38 mouse cellular contexts compared by ENCODE assay signal in the genomic region with DNA sequence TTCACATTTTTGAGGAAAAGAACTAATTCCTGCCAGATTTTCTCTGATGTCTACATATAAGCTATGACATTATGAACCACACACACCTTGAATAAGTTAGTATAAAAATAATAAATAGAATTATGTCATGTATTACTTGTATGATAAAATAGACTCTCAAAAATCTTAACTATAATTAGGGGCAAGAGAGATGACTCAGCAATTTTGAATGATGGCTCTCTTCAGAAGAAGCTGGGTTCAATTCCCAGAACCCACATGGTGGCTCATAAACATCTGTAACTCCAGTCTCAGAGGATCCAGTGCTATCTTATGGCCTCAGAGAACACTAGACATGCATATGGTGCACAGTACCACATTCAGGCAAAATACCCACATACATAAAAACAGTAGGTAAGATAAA. TPM values are rescaled to one million over a fixed set of nuclear protein-coding genes. Genes with fewer than 3 reads are reported as not detected.
"Had no signal": no experiment of that assay in that cellular context is flagged by ENCODE, and none has a peak within 500 bp of the region (broad histone marks: within the 10 kb centered on the region; RNA-seq: fewer than 3 reads in every experiment).

No protein-coding gene starts in this region.

- H3K4me3 ChIP-seq: embryonic facial prominence, embryonic 10.5 days; embryonic facial prominence, embryonic 12.5 days; embryonic facial prominence, embryonic 13.5 days; embryonic facial prominence, embryonic 15.5 days; erythroblast, embryonic 14.5 days; forebrain, embryonic 10.5 days; forebrain, embryonic 12.5 days; forebrain, embryonic 13.5 days; forebrain, embryonic 15.5 days; gastrocnemius, adult 2 months; heart, adult 2 months; heart, embryonic 10.5 days had no signal

- ATAC-seq: forebrain, embryonic 13.5 days; forebrain, embryonic 15.5 days; forebrain, embryonic 16.5 days; forebrain, postnatal 0 days had no signal

- H3K27ac ChIP-seq: embryonic facial prominence, embryonic 10.5 days; embryonic facial prominence, embryonic 12.5 days; embryonic facial prominence, embryonic 13.5 days; embryonic facial prominence, embryonic 15.5 days; forebrain, embryonic 10.5 days; forebrain, embryonic 12.5 days; forebrain, embryonic 13.5 days; forebrain, embryonic 15.5 days; gastrocnemius, adult 2 months; heart, adult 2 months; heart, embryonic 10.5 days had no signal

- H3K9ac ChIP-seq: embryonic facial prominence, embryonic 12.5 days; embryonic facial prominence, embryonic 13.5 days; embryonic facial prominence, embryonic 15.5 days; forebrain, embryonic 12.5 days; forebrain, embryonic 13.5 days; forebrain, embryonic 15.5 days; forebrain, postnatal 0 days had no signal

- H3K9me3 ChIP-seq: embryonic facial prominence, embryonic 10.5 days; embryonic facial prominence, embryonic 12.5 days; embryonic facial prominence, embryonic 13.5 days; embryonic facial prominence, embryonic 15.5 days; forebrain, embryonic 10.5 days; forebrain, embryonic 12.5 days; forebrain, embryonic 13.5 days; forebrain, embryonic 15.5 days; heart, embryonic 10.5 days had no signal

- H3K4me1 ChIP-seq: embryonic facial prominence, embryonic 10.5 days; embryonic facial prominence, embryonic 12.5 days; embryonic facial prominence, embryonic 13.5 days; embryonic facial prominence, embryonic 15.5 days; forebrain, embryonic 10.5 days; forebrain, embryonic 12.5 days; forebrain, embryonic 13.5 days; forebrain, embryonic 15.5 days; heart, embryonic 10.5 days had no signal

- DNase-seq: cerebellum, adult 9-11 months; cerebellum, postnatal 10 days; cerebellum, postnatal 14 days; cerebellum, postnatal 25 days; cerebellum, postnatal 36 days; embryo, embryonic 11 days; forebrain, postnatal 0 days; gastrocnemius, adult 2 months; gastrocnemius, postnatal 10 days; gastrocnemius, postnatal 14 days; gastrocnemius, postnatal 25 days; gastrocnemius, postnatal 36 days; heart, adult 11 months; heart, adult 18-20 months; heart, adult 2 months had no signal

- H3K27me3 ChIP-seq: embryonic facial prominence, embryonic 12.5 days; embryonic facial prominence, embryonic 13.5 days; embryonic facial prominence, embryonic 15.5 days; forebrain, embryonic 12.5 days; forebrain, embryonic 13.5 days; forebrain, embryonic 15.5 days had no signal

- H3K36me3 ChIP-seq: embryonic facial prominence, embryonic 10.5 days; embryonic facial prominence, embryonic 12.5 days; embryonic facial prominence, embryonic 13.5 days; embryonic facial prominence, embryonic 15.5 days; forebrain, embryonic 10.5 days; forebrain, embryonic 12.5 days; forebrain, embryonic 15.5 days; heart, embryonic 10.5 days had no signal

- H3K4me2 ChIP-seq: embryonic facial prominence, embryonic 12.5 days; embryonic facial prominence, embryonic 13.5 days; embryonic facial prominence, embryonic 15.5 days; forebrain, embryonic 12.5 days; forebrain, embryonic 13.5 days; forebrain, embryonic 15.5 days; heart, embryonic 11.5 days had no signal

RNA-seq across cellular contexts. Expression of a gene that starts 5.4 kb away (rescaled TPM):
- total RNA-seq: common myeloid progenitor, adult 5-6 weeks; forebrain, postnatal 0 days; gastrocnemius, adult 2 months; gastrocnemius, adult 8-10 months; granulocyte monocyte progenitor cell, adult 5-6 weeks; heart, adult 2 months had no signal
- polyA plus RNA-seq: embryonic facial prominence, embryonic 10.5 days; embryonic facial prominence, embryonic 12.5 days; embryonic facial prominence, embryonic 13.5 days; erythroblast, embryonic 14.5 days; forebrain, embryonic 10.5 days; forebrain, embryonic 11.5 days; forebrain, embryonic 12.5 days; forebrain, embryonic 13.5 days; forebrain, embryonic 16.5 days; heart, embryonic 10.5 days; heart, embryonic 11.5 days had no signal

RNA-seq across cellular contexts. Expression of a gene that starts 25.2 kb away (rescaled TPM):
- total RNA-seq: common myeloid progenitor, adult 5-6 weeks; forebrain, postnatal 0 days; gastrocnemius, adult 18-20 months; gastrocnemius, adult 2 months; gastrocnemius, adult 8-10 months; gastrocnemius, postnatal 10 days; gastrocnemius, postnatal 14 days; gastrocnemius, postnatal 25 days; gastrocnemius, postnatal 36 days; gastrocnemius, postnatal 4 days; granulocyte monocyte progenitor cell, adult 5-6 weeks; heart, adult 18-20 months; heart, adult 2 months; heart, adult 8-10 months had no signal
- polyA plus RNA-seq: cortical plate, adult 2 months; embryonic facial prominence, embryonic 10.5 days; embryonic facial prominence, embryonic 11.5 days; embryonic facial prominence, embryonic 12.5 days; embryonic facial prominence, embryonic 13.5 days; embryonic facial prominence, embryonic 14.5 days; embryonic facial prominence, embryonic 15.5 days; erythroblast, embryonic 14.5 days; forebrain, embryonic 10.5 days; forebrain, embryonic 11.5 days; forebrain, embryonic 12.5 days; forebrain, embryonic 13.5 days; forebrain, embryonic 15.5 days; forebrain, embryonic 16.5 days; forebrain, postnatal 0 days; frontal cortex, adult 2 months; heart, adult 2 months; heart, embryonic 10.5 days; heart, embryonic 11.5 days had no signal

RNA-seq across cellular contexts. Expression of a gene that starts 27.1 kb away (rescaled TPM):
- total RNA-seq: granulocyte monocyte progenitor cell, adult 5-6 weeks had no signal
- polyA plus RNA-seq: erythroblast, embryonic 14.5 days; forebrain, embryonic 10.5 days; heart, embryonic 10.5 days had no signal

RNA-seq across cellular contexts. Expression of a gene that starts 42.8 kb away (rescaled TPM):
- total RNA-seq: common myeloid progenitor, adult 5-6 weeks; gastrocnemius, adult 2 months; gastrocnemius, adult 8-10 months; gastrocnemius, postnatal 25 days; gastrocnemius, postnatal 36 days; granulocyte monocyte progenitor cell, adult 5-6 weeks had no signal
- polyA plus RNA-seq: embryonic facial prominence, embryonic 10.5 days; embryonic facial prominence, embryonic 11.5 days; embryonic facial prominence, embryonic 13.5 days; embryonic facial prominence, embryonic 14.5 days; embryonic facial prominence, embryonic 15.5 days; erythroblast, embryonic 14.5 days; forebrain, embryonic 10.5 days; forebrain, embryonic 11.5 days; forebrain, embryonic 12.5 days; forebrain, embryonic 13.5 days; forebrain, embryonic 15.5 days; forebrain, embryonic 16.5 days; heart, embryonic 10.5 days; heart, embryonic 11.5 days had no signal
